Mouse (Mus musculus) embryonic facial prominence, embryonic 15.5 days (tissue): Measurements from ENCODE around the gene Ccdc85a. TPM values are rescaled to one million over a fixed set of nuclear protein-coding genes. Genes with fewer than 3 reads are reported as not detected.

ENCODE experiments used
- polyA plus RNA-seq: library from polyadenylated mRNA; unstranded; fragments of >200 nt; fragmentation: Nextera tagmentation; extraction: Ambion mirVana; gene quantifications from 2 replicates; pipeline ENCODE4 v1.2.1, GENCODE M21; 2015

The Ccdc85a gene
- polyA plus RNA-seq, 1 experiment from 2014 or later, result 3.5 TPM

Other genes starting within 250 kb of the Ccdc85a start
- 0.29 and 0.34 TPM in 2 replicates for gene Gm6685, start 244.5 kb downstream of the Ccdc85a start, polyA plus RNA-seq